Mouse (Mus musculus) spleen, adult 2 months (tissue): ENCODE measurements around the gene Elmo3.

Experiments
- CTCF ChIP-seq: fragments of 200-500 bp; IDR thresholded peaks from 2 replicates; pipeline ENCODE4 v1.5.1; 2011; ENCODE audit warnings: mild to moderate bottlenecking, inconsistent platforms; ENCODE audit not compliant: insufficient read depth, insufficient read length, insufficient replicate concordance; ENCODE audit errors: extremely low read depth
- POLR2A ChIP-seq: fragments of 200-500 bp; IDR thresholded peaks from 2 replicates; pipeline ENCODE4 v1.6.1; 2011; ENCODE audit warnings: low read depth, low read length, inconsistent platforms

- TF ChIP-seq CTCF (no peak), POLR2A (no peak)
These were observed 40.3 kb upstream of the Elmo3 start for GRCm38 (mm10) chr8:105265128-105265527.
